Mouse (Mus musculus): ENCODE data around the gene BC048679. TPM values are rescaled to one million over a fixed set of nuclear protein-coding genes. Genes with fewer than 3 reads are reported as not detected.

The BC048679 gene
- total RNA-seq, 2 experiments from 2014 or later = not detected

DNA sequence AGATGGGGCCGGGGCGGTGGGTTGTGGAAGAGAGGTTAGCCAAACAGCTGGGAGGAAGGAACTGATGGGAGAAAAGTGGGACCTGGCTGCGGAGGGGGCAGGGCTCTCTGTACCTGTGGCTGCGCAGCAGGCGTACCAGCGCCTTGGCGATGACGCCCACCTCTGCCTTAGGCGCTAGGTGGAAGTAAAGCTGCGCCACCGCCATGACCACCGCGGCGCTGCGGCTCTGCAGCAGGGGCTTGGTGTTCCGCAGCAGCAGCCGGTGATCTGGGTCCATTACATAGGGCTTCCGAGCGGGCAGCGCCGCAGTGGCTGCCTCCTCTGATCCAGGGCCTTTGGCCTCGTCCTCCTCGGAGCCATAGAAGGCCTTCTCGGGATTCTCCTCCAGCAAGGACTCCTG, 21.2 kb downstream of the BC048679 start:
- DNase-seq = no peak

DNA sequence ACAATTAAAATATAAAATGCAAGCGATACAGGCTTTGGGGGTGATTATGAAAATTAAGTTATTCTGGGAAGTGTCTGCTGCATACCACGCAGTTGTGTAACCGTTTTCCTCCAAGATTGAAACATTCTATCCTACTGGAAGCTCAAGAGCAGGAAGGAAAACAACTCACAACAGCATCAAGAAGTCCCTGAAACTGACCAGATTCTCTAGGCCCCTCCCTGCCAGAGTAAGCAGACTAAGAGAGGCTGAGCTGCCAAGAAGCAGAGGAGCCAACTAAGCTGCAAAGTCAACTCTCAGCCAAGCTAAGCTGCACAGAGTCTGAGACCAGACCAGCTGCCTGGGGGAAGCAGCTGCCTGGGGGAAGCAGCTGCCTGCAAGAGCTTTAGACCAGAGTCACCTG, 22.9 kb downstream of the BC048679 start:
- no peak for DNase-seq

DNA sequence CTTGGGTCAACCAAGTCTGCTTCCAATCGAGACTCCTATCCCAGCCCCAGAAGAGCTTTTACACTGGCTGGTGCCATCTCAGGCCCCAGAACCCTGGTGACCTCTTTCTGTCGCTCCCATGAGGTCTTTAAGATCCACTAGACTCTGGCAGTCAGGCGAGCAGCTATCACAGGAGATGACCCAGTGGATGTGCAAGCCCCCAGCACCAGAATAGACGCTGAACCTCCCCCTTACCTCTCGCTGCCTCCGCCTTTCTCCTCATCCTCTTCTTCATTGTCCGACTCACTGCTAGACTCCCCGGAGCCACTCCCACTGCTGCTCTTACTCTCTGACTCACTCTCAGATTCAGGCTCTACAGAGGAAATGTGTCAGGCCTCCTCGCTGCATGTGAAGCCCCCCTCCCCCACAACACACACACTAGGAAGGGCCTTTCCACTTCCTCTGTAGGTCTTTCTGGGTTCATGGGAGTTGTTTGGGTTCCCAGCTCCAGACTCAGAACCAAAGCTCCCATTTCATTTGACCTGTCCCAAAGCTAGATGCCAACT, 33.1 kb downstream of the BC048679 start:
- DNase-seq = no peak

DNA sequence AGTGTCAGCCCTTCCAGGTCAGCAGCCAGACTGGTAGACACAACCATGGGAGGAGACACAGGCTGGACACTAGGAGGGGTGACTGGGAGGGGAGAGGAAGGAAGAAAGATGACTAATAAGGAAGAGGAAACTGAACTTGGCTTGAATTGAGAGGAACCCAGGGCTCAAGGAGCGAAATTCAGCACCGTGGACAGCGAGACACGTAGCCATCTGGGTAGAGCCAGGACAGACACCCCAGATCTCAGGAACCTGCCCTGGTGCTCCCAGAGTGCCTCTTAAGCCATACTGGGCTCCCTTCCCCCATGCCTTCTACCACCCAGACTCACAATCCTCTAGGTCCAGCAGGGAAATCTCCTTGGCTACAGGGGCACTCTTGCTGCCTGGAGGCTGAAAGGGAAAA, 34.0 kb downstream of the BC048679 start:
- DNase-seq = no peak

DNA sequence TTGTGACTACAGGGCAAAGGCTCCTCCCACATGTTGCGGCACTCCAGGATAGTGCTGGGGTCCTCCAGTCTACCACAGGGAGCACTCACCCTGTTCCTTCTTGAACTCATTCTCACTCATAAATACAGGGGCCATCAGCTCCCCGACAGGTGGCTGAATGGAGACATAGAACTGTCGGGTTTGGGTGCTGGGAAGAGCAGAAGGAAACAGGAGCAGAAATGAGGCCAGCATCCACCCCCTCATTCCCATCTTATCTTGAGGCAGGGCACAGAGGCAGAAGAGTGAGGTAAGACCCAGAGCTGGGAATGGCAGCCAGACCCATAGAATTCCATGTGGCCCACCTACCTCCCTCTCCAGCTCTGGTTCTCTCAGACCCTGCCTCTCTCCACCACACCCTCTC, 35.3 kb downstream of the BC048679 start:
- no peak for DNase-seq

DNA sequence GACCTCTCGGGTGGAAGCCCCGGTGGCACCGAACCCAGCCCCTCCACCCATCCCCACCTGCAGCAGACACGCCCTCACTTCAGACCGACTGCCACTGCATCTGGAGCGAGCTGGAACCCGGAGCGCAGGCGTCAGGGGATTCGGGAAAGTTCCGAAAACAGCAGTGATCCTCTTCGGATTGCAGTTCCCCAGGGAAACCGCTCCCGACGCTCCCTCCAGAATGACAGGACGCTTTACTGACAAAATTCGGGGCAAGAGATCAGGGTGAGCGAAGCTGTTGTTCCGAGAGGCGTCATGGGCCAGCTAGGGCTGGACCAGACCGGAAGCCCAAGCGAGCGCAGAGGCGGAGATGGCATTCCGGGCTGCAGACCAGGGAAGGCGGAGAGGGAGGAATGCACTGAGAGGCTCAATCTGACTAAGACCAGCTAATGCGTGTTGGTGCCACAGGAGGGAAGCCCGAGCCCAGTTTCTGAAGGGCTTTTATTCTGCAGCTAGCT, 42.9 kb downstream of the BC048679 start, which contains the start of gene Cpeb1:
Gene Cpeb1 (minus strand): TSS at position 311 of the 497 bp plus-strand sequence.
- peak; percentile 76 to 79 for DNase-seq

DNA sequence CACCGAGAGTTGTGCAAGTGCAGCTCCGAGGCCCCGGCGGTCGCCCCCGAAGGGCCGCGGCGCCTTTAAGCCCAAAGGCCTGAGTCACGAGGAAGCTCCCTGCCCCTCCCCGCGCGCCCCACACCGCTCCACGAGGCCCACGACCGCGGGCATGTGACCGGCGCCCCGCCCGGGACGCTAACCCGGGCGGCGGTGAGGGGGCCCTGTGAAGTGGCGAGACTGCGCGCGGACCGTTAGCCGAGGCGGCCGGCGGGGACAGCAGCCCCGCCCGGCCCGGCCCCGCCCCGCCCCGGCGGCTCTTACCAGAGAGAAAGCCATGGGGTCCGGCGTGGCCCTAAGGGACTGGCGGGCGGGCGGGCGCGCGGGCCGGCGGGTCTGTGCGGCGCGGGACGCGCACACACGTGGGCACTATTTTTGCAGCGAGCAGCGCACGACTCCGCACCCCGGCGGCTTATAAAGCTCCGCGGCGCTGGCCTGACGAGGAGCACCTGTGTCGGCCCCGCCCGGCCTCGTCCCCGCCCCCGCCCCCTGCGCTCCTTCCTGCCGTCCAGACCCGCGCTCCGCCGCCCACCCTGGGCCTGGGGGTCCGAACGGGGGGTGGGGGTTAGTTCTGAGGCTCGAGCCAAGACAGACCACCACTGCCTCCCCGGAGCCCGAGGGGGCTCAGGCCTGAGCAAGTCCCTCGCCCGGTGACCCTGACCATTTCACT, 43.6 kb downstream of the BC048679 start:
- DNase-seq = peak; percentile 64 to 67

DNA sequence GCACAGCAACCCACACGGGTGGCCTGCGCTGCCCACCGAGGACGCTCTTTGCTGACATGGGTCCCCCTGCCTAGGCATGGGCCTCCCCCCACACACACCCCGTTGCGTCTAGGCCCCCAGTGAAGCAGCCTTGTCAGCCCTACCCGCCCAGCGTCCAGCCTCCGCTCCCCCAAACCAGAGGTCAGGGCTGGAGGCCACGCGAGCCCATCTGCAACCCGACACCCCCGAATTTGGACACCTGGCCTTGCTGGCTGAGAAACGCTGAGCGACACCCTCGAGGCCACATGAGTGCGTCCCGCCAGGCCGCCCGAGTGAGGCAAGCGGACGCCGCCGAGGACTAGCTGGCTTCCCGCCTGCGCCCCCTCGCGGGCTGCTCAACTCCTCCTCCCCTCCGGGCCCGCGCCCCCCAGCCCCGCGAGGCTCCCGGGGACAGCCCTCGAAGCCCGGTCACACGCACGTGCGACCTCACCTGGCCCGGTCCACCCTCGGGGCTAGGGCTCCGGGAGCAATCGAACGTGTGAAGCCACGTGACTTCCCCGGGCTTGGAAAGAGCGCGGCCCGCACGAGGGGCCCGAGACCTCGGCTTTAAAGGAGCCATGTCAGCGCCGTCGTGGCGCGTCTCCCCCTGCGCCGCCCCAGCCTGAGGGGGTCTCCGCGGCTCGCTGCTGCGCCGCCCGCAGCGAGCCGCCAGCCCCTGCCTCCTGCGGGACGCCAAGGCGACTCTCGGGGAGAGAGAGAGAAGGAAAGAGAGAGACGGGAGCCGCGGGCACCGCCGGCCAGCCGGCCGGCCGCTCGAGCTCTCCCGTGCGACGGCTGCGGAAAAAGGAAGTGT, 44.4 kb downstream of the BC048679 start:
- peak; percentile 41 to 52 for DNase-seq

DNA sequence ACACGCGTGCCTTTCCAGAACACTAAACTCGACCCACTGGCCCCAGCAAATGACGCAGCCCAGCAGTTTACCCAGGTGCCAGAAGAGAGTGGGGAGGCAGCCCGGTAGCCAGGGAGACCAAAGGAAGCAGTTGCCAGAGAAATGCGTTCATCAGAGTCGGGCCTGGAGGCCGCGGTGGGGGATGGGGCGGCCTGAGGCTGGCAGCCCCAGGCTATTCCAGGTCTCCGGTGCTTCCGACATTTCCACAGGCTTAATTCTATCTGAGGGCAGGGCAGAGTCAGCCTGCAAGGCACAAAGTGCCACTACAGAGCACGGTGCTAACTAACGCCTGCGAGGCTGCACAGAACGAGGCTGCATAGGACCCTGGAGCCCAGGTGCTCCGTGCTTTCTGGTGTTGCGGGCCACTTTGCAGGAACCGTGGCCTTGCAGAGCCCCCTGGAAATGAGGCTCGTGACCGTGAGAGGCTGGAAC, 45.1 kb downstream of the BC048679 start:
- DNase-seq = peak; percentile 45

Other genes starting within 250 kb of the BC048679 start
- 100 to 1,000 TPM; 546 to 562 TPM for gene Rps17, start 153.0 kb downstream of the BC048679 start, total RNA-seq (2021)
- gene Cpeb1, start 42.8 kb downstream of the BC048679 start, total RNA-seq (2021) = 100 to 1,000 TPM; 108 to 115 TPM
- 100 to 1,000 TPM; 163 to 170 TPM for gene Ap3b2, start 4.4 kb downstream of the BC048679 start, total RNA-seq (2021)
- gene Fsd2, start 68.7 kb upstream of the BC048679 start, total RNA-seq (2021) = under 1 TPM; 0.33 to 0.35 TPM
- gene Whamm, start 73.0 kb upstream of the BC048679 start, total RNA-seq (2021) = 10 to 100 TPM; 17.9 to 19.7 TPM
- gene Homer2, start 209.2 kb upstream of the BC048679 start, total RNA-seq (2021) = 10 to 100 TPM; 88.6 to 92.1 TPM

All from layer of hippocampus, postnatal 36 days (tissue).